Mouse (Mus musculus): ENCODE results near the gene Txnrd3. TPM values are rescaled to one million over a fixed set of nuclear protein-coding genes. Genes with fewer than 3 reads are reported as not detected.

Txnrd3 gene
- polyA plus RNA-seq, 1 experiment, result 9.5 TPM

GRCm38 (mm10) chr6:89633115-89633514 is 10.7 kb upstream of the Txnrd3 start:
- Histone ChIP-seq H3K4me3 (no peak overlapping the region), H3K79me2 (ENCODE audit: control insufficient read depth, insufficient read depth) (no peaks in the 10 kb centered on the region), H3K27me3 (ENCODE audit: control insufficient read depth, insufficient read depth, insufficient read length) (no peaks in the 10 kb centered on the region), H3K4me2 (ENCODE audit: low read depth) (no peak overlapping the region), H3K36me3 (ENCODE audit: control insufficient read depth, insufficient read depth) (no peaks in the 10 kb centered on the region), H3ac (ENCODE audit: control insufficient read depth, insufficient read length) (no peak overlapping the region)
- TF ChIP-seq E2F4 (IDR thresholded peaks at IDR 0.05; ENCODE audit: insufficient read depth) (no peak), MYOD1 (IDR thresholded peaks at IDR 0.05; ENCODE audit: control insufficient read depth in 1 of 3, insufficient read length in 2 of 3, low read depth in 2 of 3) (no peak), MAX (IDR thresholded peaks at IDR 0.05; ENCODE audit: low read depth) (no peak), USF1 (IDR thresholded peaks at IDR 0.05; ENCODE audit: low read depth) (no peak)

GRCm38 (mm10) chr6:89634400-89634799 is 9.4 kb upstream of the Txnrd3 start:
- no peaks in the 10 kb centered on the region for H3K79me2 ChIP-seq (ENCODE audit: control insufficient read depth, insufficient read depth)

GRCm38 (mm10) chr6:89637977-89638376 is 5.8 kb upstream of the Txnrd3 start:
- no peak for TF ChIP-seq E2F4 (IDR thresholded peaks at IDR 0.05; ENCODE audit: insufficient read depth)
- TF ChIP-seq USF1 (IDR thresholded peaks at IDR 0.05; ENCODE audit: low read depth), result no peak
- no peak for TF ChIP-seq REST (IDR thresholded peaks at IDR 0.05; ENCODE audit: insufficient read depth, insufficient read length)
- Histone ChIP-seq H3K79me2 (ENCODE audit: control insufficient read depth, insufficient read depth) (no peaks in the 10 kb centered on the region), H3K36me3 (ENCODE audit: control insufficient read depth, insufficient read depth) (no peaks in the 10 kb centered on the region), H3K27me3 (ENCODE audit: control insufficient read depth, insufficient read depth, insufficient read length) (no peaks in the 10 kb centered on the region), H3K4me2 (ENCODE audit: low read depth) (no peak overlapping the region), H3K4me3 (no peak overlapping the region), H3ac (ENCODE audit: control insufficient read depth, insufficient read length) (no peak overlapping the region)

More at GRCm38 (mm10) chr6:89634400-89634799, 9.4 kb upstream of the Txnrd3 start:
- Histone ChIP-seq H3K27me3 (ENCODE audit: control insufficient read depth, insufficient read depth, insufficient read length) (no peaks in the 10 kb centered on the region), H3K4me3 (no peak overlapping the region), H3K36me3 (ENCODE audit: control insufficient read depth, insufficient read depth) (no peaks in the 10 kb centered on the region), H3ac (ENCODE audit: control insufficient read depth, insufficient read length) (no peak overlapping the region), H3K4me2 (ENCODE audit: low read depth) (no peak overlapping the region)
- TF ChIP-seq MAX (IDR thresholded peaks at IDR 0.05; ENCODE audit: low read depth), result no peak
- no peak for TF ChIP-seq REST (IDR thresholded peaks at IDR 0.05; ENCODE audit: insufficient read depth, insufficient read length)
- TF ChIP-seq POLR2A (IDR thresholded peaks at IDR 0.05; ENCODE audit: insufficient read length, low read depth), result no peak
- TF ChIP-seq MYOG (IDR thresholded peaks at IDR 0.05; ENCODE audit: control insufficient read depth in 1 of 3, insufficient read depth in 1 of 3, insufficient read length in 2 of 3, low read depth in 2 of 3), result no peak
- TF ChIP-seq CEBPB (IDR thresholded peaks at IDR 0.05; ENCODE audit: insufficient read depth, poor library complexity, severe bottlenecking), result no peak
- no peak for TF ChIP-seq SRF (IDR thresholded peaks at IDR 0.05; ENCODE audit: control insufficient read depth, insufficient read length, low read depth)
- no peak for TF ChIP-seq POLR2AphosphoS2 (IDR thresholded peaks at IDR 0.05; ENCODE audit: insufficient read length, low read depth)
- TF ChIP-seq MYOD1 (IDR thresholded peaks at IDR 0.05; ENCODE audit: control insufficient read depth in 1 of 3, insufficient read length in 2 of 3, low read depth in 2 of 3), result no peak
- no peak for TF ChIP-seq USF1 (IDR thresholded peaks at IDR 0.05; ENCODE audit: low read depth)
- no peak for TF ChIP-seq TCF12 (IDR thresholded peaks at IDR 0.05; ENCODE audit: insufficient read depth, poor library complexity, severe bottlenecking)
- TF ChIP-seq TCF3 (IDR thresholded peaks at IDR 0.05; ENCODE audit: insufficient read length, low read depth), result no peak
- TF ChIP-seq E2F4 (IDR thresholded peaks at IDR 0.05; ENCODE audit: insufficient read depth), result no peak

- Histone ChIP-seq H3K4me2 (ENCODE audit: low read depth) (no peak overlapping the region), H3K4me3 (no peak overlapping the region), H3K36me3 (ENCODE audit: control insufficient read depth, insufficient read depth) (no peaks in the 10 kb centered on the region), H3K79me2 (ENCODE audit: control insufficient read depth, insufficient read depth) (no peaks in the 10 kb centered on the region), H3K27me3 (ENCODE audit: control insufficient read depth, insufficient read depth, insufficient read length) (no peaks in the 10 kb centered on the region), H3ac (ENCODE audit: control insufficient read depth, insufficient read length) (no peak overlapping the region)
- TF ChIP-seq POLR2AphosphoS2 (IDR thresholded peaks at IDR 0.05; ENCODE audit: insufficient read length, low read depth), result no peak
- TF ChIP-seq MYOG (IDR thresholded peaks at IDR 0.05; ENCODE audit: control insufficient read depth in 1 of 3, insufficient read depth in 1 of 3, insufficient read length in 2 of 3, low read depth in 2 of 3), result no peak
- no peak for TF ChIP-seq E2F4 (IDR thresholded peaks at IDR 0.05; ENCODE audit: insufficient read depth)
- TF ChIP-seq SRF (IDR thresholded peaks at IDR 0.05; ENCODE audit: control insufficient read depth, insufficient read length, low read depth), result no peak
- TF ChIP-seq USF1 (IDR thresholded peaks at IDR 0.05; ENCODE audit: low read depth), result no peak
- TF ChIP-seq POLR2A (IDR thresholded peaks at IDR 0.05; ENCODE audit: insufficient read length, low read depth), result no peak
- TF ChIP-seq MAX (IDR thresholded peaks at IDR 0.05; ENCODE audit: low read depth), result no peak
- no peak for TF ChIP-seq TCF3 (IDR thresholded peaks at IDR 0.05; ENCODE audit: insufficient read length, low read depth)
- no peak for TF ChIP-seq TCF12 (IDR thresholded peaks at IDR 0.05; ENCODE audit: insufficient read depth, poor library complexity, severe bottlenecking)
- TF ChIP-seq REST (IDR thresholded peaks at IDR 0.05; ENCODE audit: insufficient read depth, insufficient read length), result no peak
- no peak for TF ChIP-seq MYOD1 (IDR thresholded peaks at IDR 0.05; ENCODE audit: control insufficient read depth in 1 of 3, insufficient read length in 2 of 3, low read depth in 2 of 3)
- TF ChIP-seq CEBPB (IDR thresholded peaks at IDR 0.05; ENCODE audit: insufficient read depth, poor library complexity, severe bottlenecking), result no peak
Observed at GRCm38 (mm10) chr6:89639025-89639424, 4.8 kb upstream of the Txnrd3 start.

- TF ChIP-seq MYOD1 (IDR thresholded peaks at IDR 0.05; ENCODE audit: control insufficient read depth in 1 of 3, insufficient read length in 2 of 3, low read depth in 2 of 3) (no peak), TCF3 (IDR thresholded peaks at IDR 0.05; ENCODE audit: insufficient read length, low read depth) (no peak), CEBPB (IDR thresholded peaks at IDR 0.05; ENCODE audit: insufficient read depth, poor library complexity, severe bottlenecking) (no peak), POLR2A (IDR thresholded peaks at IDR 0.05; ENCODE audit: insufficient read length, low read depth) (no peak), MYOG (IDR thresholded peaks at IDR 0.05; ENCODE audit: control insufficient read depth in 1 of 3, insufficient read depth in 1 of 3, insufficient read length in 2 of 3, low read depth in 2 of 3) (no peak), SRF (IDR thresholded peaks at IDR 0.05; ENCODE audit: control insufficient read depth, insufficient read length, low read depth) (no peak), USF1 (IDR thresholded peaks at IDR 0.05; ENCODE audit: low read depth) (no peak), MAX (IDR thresholded peaks at IDR 0.05; ENCODE audit: low read depth) (no peak), REST (IDR thresholded peaks at IDR 0.05; ENCODE audit: insufficient read depth, insufficient read length) (no peak), POLR2AphosphoS2 (IDR thresholded peaks at IDR 0.05; ENCODE audit: insufficient read length, low read depth) (no peak), E2F4 (IDR thresholded peaks at IDR 0.05; ENCODE audit: insufficient read depth) (no peak), TCF12 (IDR thresholded peaks at IDR 0.05; ENCODE audit: insufficient read depth, poor library complexity, severe bottlenecking) (no peak)
- Histone ChIP-seq H3ac (ENCODE audit: control insufficient read depth, insufficient read length) (peak overlapping the region; percentile 2), H3K27me3 (ENCODE audit: control insufficient read depth, insufficient read depth, insufficient read length) (no peaks in the 10 kb centered on the region), H3K4me2 (ENCODE audit: low read depth) (peak overlapping the region; percentile 69), H3K79me2 (ENCODE audit: control insufficient read depth, insufficient read depth) (no peaks in the 10 kb centered on the region), H3K36me3 (ENCODE audit: control insufficient read depth, insufficient read depth) (no peaks in the 10 kb centered on the region), H3K4me3 (peak overlapping the region; percentile 41)
Observed at GRCm38 (mm10) chr6:89644271-89645075, 685 bp downstream of the Txnrd3 start.
